Mouse (Mus musculus) retina, postnatal 1 day (tissue): Measurements from ENCODE around the gene Fam24a.

Experiments used
- DNase-seq: peaks from one replicate; pipeline ENCODE4 v3.0.0-alpha.2; 2012

Fam24a gene

DNA sequence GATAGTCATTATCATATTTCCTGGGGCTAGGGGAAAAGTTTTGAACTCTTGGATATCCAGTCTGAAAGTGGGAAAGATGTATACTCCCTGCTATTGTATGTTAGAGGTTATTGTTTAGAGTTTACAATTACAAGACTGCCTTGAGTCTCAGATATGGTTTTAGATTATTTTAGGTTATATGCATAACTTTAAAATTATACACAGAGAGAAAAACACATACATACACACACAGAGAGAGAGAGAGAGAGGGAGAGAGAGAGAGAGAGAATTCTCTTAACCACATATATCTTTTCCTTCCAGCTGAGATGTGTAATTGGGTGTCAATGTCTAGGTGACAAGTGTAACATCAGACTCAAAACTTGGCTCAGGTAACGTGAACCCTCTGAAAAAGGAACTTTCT, at the start of gene Fam24a:
Gene Fam24a (plus strand): TSS at position 301 of the 400 bp plus-strand sequence.
- DNase-seq, result no peak

DNA sequence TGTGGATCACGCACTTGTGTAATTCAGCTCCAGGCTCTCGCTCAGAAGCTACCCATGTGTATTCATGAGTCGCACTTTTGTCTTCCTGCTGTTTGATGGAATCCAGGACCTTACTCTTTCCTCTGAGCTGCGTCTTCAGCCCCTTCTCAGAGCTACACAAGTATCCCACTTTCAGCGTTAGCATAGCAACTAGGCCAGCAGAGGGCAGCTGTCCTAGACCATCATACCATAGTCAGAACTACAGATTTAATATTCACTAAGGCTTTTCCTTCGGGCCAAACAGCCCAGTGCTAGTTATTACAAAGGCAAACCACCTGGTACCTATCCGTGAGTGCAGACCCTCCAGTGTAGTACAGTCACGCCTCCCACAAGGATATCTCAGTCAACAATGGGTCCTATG, 36.5 kb upstream of the Fam24a start:
- DNase-seq, result no peak

DNA sequence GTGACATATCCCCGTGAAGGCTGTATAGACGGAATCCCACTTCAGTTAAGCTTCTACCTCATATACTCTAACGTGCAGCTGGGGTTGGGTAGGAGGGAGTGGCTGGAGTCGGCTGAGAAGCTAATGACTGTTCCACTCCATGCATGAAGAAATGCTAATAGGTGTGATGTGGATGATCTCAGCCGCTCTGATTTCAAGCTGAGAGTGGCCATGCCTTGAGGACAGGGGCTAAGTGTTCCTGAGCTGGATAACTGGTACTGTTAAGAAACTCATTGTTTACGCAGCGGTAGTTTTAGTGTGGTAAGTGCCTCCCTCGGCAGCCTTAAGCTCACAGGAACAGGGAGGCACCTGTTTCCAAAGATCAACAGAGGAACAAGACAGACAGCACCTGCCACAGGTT, 30.3 kb upstream of the Fam24a start:
- DNase-seq, result no peak

DNA sequence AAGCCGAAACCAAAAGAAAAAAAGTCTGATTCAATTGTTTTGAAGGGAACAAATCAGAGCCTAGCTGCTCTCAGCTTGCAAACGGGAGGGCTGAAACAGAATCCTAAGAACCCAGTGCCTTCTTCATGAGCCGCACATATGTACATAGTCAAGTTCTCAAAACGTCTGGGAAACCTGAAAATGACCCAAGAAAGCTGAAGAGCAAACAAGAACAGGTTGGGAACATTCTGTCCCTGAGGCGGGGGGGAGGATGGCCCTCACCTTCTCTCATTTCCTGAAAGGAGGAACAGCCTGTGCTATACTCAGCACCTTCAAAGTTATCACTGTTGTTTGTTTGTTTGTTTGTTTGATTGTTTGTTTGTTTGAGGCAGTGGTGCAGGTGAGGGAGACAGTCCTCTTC, 26.9 kb upstream of the Fam24a start:
- no peak for DNase-seq

DNA sequence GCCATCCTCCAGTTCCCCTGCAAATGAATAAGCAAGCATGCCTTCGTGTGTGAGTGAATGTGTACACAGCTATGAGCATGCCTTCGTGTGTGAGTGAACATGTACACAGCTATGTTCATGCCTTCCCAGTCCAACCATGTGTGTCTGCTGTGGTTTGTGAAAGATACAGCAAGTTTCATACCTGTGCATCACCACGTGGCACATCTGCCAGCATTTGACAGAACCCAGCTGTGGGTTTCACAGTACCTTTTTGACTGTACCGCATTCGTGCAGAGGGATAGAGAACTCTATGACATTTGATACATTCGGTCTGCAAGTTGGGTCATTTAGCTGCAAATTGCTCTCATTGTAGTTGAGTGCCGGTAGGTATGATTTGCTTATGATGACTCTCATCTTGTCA, 19.2 kb upstream of the Fam24a start:
- DNase-seq, result no peak

DNA sequence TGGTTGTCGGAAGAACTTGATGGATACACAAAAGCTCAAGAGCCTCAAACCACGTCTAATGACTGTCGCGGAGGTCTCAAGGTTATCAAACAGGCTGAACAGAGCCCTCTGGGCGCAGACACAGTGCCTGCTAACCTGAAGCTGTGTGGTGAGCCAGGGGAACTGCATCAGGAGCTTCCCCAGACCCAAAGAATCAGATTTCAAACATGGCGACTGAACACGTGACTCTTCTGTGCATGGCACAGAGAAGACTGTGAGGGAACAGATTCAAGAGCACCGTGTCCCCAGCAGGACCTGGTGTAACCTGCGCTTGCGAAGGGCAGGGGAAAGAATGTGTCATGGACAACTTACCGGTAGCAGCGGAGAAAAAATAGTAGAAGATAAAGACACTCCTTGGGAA, 16.1 kb upstream of the Fam24a start:
- DNase-seq, result peak; percentile 4

DNA sequence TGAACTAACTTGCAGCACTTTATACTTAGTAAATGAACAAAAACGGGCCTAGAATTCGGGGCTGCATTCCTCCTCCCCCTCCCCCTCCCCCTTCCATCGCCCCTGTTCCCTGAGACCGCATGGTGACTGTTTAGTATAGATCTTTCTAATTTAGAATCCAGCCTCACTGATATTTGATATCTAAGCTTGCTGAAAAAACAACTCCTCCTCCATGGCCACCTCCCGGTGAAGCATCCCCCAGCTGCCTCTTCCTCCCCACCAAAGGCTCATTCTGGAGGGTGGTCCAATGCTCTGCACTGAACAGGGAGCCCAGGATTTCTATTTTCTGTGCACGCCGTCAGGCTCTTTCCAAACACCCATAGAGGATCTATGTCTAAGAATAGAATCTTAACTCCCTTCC, 15.3 kb upstream of the Fam24a start:
- DNase-seq, result no peak

DNA sequence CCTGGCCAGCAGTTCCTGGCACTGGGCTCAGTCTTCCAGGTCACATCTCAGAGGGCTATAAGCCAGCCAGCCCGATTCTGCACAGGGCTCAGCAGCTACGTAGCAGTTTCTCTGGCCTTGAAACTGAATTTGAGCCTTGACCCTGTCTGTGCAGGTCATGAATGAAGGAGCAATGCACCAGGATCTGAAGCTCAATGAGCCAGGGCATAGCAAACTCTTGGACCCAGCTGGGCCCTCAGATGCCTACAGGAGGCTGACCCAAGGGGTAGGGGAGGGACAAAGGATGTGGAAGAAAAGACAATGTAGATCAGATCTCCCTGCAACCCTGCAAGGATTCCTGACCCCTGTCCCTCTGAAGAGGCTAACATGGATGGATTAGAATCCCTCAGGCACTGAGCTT, 11.5 kb upstream of the Fam24a start, which contains the start of gene Cuzd1:
Gene Cuzd1 (minus strand): TSS at position 101 of the 400 bp plus-strand sequence.
- no peak for DNase-seq

DNA sequence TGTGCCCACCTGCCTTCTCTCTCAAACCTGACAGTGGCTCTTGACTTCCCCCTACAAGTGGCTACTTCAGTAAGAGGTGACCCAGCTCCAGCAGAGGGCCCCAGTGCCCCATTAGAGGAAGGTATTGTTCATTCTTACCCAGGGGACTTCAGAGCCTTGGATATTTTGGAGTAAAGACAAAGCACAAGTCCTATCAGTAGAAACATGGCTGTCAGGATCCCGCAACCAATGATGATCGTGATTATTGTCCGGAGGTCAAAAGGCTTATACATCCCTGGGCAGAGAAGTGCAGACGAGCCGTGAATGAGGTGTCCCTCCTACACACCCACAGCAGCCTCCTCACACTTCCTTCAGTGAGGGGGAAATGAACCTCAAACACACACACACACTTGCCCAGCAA, 6.6 kb upstream of the Fam24a start:
- DNase-seq, result no peak

DNA sequence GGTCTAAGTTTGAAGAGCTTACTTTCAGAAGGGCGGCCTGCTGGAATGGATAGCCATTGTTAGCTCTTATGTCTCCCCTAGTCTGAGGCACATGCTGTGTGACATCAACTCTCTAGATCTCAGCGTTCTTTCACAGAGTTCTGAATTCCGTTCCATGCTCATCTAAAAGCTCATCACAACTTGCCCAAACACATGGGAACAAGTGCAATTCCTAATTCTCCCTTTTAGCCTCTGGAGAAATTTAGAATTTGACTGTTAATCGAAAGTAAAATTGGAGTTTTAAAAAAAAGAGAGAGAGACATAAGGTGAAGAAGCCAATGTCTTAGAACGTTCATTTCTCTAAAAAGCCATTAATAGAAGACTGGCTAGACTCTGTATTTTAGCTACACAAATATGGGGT, 4.2 kb upstream of the Fam24a start, which contains the start of gene Fam24b:
Gene Fam24b (minus strand): TSS at position 101 of the 400 bp plus-strand sequence.
- no peak for DNase-seq

DNA sequence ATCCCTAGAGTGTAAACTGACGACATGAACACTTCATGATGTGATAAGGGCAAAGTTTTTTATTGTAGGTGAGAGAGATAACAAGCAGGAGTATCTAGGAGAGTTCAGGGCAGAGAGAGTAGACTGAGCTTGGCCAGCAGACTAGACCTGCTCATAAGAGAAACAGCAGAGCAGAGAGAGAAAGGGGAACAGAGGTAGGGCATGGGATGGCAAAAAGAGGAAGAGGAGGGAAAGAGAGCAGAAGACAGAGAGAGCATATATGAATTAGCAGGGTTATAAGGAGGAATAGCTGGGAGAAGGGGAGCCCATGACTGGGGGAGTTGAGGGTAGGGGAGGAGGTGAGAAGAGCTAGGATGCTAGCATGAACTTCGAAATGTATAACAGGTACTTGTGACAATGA, 2.0 kb upstream of the Fam24a start:
- DNase-seq, result no peak

DNA sequence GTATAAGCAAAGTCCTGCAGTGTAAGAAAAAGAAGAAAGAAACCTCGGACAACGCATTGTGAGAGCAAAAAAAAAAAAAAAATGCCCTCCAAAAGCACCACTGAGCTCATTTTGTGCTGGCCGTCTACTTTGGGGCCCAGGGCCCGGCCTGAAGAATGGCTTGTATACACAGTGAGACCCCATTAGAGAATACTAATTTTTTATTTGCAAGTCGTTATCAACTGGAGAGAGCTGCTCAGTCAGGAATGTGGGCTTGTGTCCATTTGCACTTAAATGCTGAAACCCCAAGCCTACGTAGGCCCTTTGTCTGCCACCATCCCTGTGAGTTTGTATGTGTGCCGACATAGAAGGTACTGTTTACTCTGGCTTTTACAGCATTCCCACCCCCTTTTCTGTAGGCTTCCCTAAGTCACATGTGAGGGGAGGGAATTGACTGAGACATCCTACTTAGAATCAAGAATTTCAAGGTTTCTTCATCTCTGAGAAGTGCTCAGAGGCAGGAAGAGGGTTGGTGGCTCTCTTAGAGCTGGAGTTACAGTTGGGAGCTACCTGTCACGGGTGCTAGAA, 3.9 kb downstream of the Fam24a start:
- DNase-seq, result no peak

DNA sequence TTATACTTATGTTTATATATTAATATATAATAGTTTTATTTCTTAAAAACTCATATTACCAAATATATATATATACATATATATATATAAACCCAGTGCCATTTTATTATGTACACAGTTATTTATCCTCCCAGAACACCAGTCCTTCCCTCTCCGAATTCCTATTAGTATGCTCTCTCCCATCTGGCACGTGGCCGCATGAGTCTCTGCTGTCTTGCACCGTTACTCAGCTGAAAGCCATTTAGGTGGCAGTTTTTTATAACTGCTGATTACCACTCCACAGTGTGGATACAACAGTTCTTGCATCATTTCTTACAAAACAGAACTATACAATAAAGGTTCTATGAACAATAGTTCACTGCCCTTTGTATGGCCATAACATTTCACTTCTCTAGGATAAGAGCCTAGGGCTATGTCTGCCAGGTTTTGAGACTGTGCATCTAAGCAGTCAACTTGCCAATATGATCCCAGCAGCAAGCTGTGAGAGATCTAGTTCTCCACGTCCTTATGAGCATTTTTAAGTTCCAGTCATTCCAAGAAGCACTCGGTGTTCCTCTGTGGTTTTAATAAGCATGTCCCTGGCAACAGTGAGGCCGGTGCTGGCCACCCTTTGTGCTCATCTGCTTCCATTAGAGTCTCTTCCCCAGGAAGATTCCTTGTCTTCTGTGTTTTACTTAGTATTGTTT, 12.3 kb downstream of the Fam24a start:
- DNase-seq, result no peak

DNA sequence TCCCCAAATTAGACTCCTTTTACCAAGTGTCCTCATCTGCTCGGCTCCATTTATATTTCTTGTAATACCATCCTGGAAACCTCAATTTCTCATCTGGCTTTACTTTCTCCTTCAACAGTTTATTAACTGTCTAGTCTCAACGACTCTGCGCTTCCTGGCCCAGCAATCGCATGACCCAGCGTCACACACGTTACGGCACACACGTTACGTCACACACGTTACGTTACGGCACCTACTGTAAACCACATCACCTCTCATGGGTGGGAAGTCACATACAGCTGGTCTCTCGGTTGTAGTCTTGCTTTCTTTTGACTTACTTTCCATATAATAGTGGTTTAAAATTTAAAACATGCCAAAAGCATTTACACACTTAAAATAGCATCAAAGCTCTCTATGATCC, 22.4 kb downstream of the Fam24a start:
- DNase-seq, result no peak

DNA sequence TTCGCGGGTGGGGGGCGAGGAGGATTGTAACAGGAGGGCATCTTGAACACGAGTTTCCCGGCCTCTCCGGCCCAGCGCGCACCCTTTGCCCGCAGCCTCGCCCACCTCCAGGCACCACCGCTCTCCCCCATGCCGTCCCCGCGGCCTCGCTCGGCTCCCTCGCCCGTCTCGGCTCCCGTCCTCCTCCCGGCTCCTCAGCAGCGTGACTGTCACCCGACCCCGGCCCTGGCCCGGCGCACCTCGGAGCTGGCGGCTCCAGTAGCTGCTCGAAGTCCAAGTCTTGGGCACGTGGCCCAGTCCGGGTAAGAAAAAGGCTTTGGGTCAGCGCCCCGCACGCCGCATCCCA, 28.6 kb downstream of the Fam24a start:
- no peak for DNase-seq

DNA sequence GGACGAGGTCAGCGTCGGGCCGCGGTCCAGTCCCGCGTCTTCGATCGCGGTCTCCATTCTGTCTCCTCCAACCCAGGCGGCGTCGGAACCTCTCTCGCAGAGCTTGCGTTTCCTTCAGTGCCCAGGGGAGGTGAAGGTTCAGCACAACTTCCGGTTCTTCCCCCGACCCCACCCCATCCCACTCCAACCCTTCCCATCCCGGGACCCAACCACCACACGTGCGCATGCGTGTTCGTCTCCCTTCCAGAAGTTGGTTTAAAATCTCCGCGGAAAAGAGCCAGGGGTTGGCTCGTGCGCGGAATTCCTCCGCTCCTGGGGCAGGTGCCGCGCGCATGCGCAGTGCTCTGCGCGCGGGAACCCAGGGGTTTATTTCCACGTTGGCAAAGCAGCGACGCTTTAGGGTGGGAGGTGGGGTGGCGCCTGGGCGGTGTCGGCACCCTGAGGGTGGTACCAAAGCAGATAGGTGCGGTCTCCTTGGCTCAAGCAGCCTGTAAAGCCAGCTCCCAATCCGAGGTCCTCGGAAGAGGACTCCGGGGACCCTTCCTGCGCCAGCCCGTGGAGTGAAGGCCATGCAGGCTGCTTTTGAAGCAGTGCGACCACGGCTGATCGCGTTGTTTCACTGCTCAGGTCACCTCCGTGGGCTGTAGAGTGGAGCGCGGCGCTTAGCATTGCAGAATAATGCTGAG, 29.1 kb downstream of the Fam24a start, which contains the start of gene 2310057M21Rik:
Gene 2310057M21Rik (minus strand): TSS at position 145 of the 686 bp plus-strand sequence.
- DNase-seq, result peak; percentile 99

DNA sequence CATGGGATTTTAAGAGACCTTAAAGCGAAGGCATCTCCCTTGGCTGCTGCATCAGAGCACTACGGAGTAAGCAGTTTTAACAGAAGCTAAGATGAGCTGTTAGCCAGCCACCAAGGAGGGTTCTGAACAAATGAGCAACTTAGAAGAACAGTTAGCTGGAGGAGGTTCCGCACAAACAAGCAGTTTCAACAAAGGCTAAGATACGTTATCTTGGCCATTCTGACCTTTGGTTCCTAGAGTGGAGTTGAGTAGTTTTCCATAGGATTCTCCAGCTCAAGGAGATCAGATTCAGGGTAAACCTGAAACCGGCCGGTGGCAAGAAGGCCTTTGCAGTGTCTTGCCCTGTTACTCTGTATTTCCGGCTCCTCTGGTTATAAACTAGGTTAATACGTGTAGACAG, 30.5 kb downstream of the Fam24a start:
- DNase-seq, result no peak

DNA sequence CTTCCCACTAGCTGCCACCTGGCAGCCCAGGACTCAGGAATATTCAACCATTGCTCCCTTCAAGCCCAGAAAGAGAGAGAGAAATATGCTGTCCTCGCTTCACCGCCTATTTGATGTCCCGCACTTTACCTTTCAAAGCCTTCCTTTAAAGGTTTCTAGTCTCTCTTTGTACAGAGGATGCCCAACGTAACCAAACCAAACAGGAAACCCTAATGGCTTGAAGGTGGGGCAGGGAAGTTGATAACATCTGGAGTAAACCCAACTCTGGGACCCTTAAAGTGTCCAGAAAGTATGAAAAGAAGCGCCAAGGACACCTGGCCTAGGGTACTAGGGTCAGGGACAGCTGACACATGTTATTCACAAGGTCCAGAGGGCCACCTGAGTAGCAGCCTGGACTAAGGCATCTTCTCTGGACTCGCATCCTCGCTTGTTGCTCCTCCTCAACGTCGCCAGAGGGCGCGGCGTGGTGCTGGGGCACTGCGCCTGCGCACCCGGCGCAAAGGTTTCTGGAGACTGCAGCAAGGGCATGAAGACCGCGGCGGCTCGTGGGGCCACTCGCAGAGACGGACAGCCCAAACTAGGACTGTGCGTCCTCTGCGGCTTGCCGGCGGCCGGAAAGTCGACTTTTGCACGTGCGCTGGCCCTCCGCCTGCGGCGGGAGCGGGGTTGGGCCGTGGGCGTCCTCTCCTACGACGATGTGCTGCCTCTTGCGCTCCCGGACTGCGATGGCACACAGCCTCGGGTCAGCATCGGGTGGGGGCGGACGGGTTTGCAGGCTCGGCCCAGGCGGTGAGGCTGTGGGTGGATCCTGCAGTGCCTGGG, 37.2 kb downstream of the Fam24a start, which contains the start of gene Pstk:
Gene Pstk (plus strand): TSS at position 494 of the 822 bp plus-strand sequence.
- peak; percentile 94 for DNase-seq

DNA sequence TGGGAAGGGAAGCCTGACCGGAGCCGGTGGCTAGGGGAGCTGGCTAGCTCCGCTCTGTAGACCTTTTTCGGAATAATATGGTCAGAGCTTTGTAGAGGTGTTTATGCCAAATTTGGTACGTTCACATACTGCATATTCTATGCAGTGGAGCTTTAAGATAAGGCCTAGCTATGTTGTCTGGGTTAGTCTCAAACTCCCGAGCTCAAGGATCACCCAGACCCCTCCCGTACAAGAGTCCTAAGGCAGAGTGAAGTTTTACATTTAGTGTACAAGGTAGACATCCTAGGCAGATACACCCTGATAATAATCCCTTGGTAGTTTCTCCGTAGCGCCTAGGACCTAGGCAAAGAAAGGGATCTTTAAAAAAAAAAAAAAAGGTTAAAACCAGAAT, 37.8 kb downstream of the Fam24a start:
- DNase-seq, result no peak

DNA sequence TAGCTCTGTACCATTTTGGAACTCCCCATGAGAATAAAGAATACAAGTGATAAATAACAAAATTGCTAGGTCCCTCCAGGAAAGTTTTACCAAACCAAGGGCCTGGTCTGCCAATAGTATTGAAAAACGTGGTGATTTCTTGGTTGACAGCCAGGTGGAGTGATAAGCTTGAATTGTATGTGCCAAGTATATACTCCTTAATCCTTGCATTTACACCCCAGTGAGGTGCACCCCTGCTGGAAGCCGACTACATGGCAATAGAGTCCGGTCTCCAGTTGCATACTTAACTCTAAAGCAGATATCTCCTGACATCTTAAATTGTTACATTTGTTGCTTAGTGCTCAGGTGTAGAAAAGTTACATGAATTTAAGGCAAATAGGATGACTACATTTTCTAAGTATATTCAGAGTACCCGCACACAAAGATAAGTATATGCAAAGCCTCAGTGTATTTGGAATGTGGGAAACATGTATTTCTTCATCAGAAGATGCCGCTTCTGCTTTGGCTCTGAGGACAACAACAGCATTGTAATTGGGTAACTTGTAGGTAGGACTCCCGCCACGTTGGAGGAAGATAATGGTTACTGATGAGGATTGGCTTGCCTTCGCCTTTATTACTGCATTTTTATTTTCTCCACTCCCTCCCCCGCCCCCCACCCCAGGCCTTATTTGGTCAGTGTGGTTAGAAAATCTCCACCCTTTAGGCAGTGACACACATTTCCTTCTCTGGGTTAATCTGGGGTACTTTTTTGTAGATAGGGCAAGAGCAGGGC, 38.4 kb downstream of the Fam24a start:
- peak; percentile 5 for DNase-seq
